Mouse (Mus musculus) stomach, postnatal 0 days (tissue): ENCODE measurements at regions not wholly inside any gene's neighbourhood (a gene's known extent, or its start where the extent isn't known, plus 50 kb on each side); places are given as distances from the start of the nearest gene placed in this dataset.

ENCODE experiments used
- CTCF ChIP-seq: IDR thresholded peaks from 2 replicates; pipeline ENCODE4 v1.5.1; 2016; ENCODE audit warnings: antibody characterized with exemption, low read depth, mild to moderate bottlenecking, moderate library complexity
- EP300 ChIP-seq: optimal IDR thresholded peaks from 2 replicates; pipeline ENCODE3; 2016; ENCODE audit warnings: antibody characterized with exemption

DNA sequence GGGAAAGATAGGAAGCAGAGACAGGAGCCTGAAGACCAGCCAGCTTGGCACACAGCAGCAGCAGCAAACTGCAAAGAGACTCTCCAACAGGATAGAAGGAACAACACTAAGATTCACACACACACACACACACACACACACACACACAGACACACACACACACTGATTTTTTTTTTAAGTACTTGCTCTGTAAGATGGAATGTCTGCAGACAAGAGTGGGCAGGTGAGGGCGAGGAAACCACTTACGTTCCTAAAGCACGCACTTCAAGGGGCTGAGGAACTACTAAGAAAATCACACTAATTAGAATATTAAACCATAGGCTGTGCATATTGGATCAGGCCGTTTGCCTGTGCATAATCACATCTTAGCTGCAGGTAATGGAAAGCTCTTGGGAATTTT is 237.8 kb upstream of the Prok2 start:
- TF ChIP-seq CTCF (no peak), EP300 (no peak)
